Mouse (Mus musculus) MEL-GATA-1-ER (cell line): Measurements from ENCODE around the gene Gm10295.

ENCODE experiments used
- DNase-seq: peaks from one replicate; pipeline ENCODE4 v3.0.0-alpha.2; 2012; ENCODE audit warnings: low read depth; ENCODE audit errors: extremely low read depth

The Gm10295 gene

GRCm38 (mm10) chr7:71355596-71355995 lies 4.3 kb upstream of the Gm10295 start:
- no peak for DNase-seq

GRCm38 (mm10) chr7:71348922-71349321 lies 2.4 kb downstream of the Gm10295 start:
- no peak for DNase-seq

- DNase-seq, result no peak
Observed at GRCm38 (mm10) chr7:71324919-71325583, 26.2 kb downstream of the Gm10295 start.

GRCm38 (mm10) chr7:71313148-71313765 lies 38.0 kb downstream of the Gm10295 start:
- DNase-seq, result no peak

- DNase-seq, result no peak
Observed at GRCm38 (mm10) chr7:71312375-71312774, 38.9 kb downstream of the Gm10295 start.

- DNase-seq, result no peak
Observed at GRCm38 (mm10) chr7:71311411-71311810, 39.9 kb downstream of the Gm10295 start.

- DNase-seq, result no peak
Observed at GRCm38 (mm10) chr7:71308051-71308450, 43.2 kb downstream of the Gm10295 start.

GRCm38 (mm10) chr7:71302714-71303113 lies 48.6 kb downstream of the Gm10295 start:
- no peak for DNase-seq
